Mouse (Mus musculus) G1E (cell line): ENCODE measurements around the gene Cyb5b.

Source experiments
- CTCF ChIP-seq: IDR thresholded peaks from 2 replicates; pipeline ENCODE4 v1.5.1; 2012; ENCODE audit warnings: low read depth, low read length, inconsistent platforms, mixed read lengths
- GATA1 ChIP-seq: IDR thresholded peaks from 2 replicates; pipeline ENCODE4 v1.6.1; 2012; ENCODE audit warnings: borderline replicate concordance, low read length, inconsistent platforms, mixed read lengths
- POLR2AphosphoS5 ChIP-seq: IDR thresholded peaks from 2 replicates; pipeline ENCODE4 v1.6.1; 2012; ENCODE audit warnings: low read depth, low read length, inconsistent platforms; ENCODE audit not compliant: insufficient replicate concordance
- TAL1 ChIP-seq: conservative IDR thresholded peaks from 2 replicates; pipeline ENCODE4 v1.6.1; 2012; ENCODE audit warnings: low read depth, low read length, inconsistent platforms, mixed read lengths

GRCm38 (mm10) chr8:107227011-107227626 is 76.7 kb downstream of the Cyb5b start:
- TF ChIP-seq CTCF, result no peak
- no peak for TF ChIP-seq GATA1
- no peak for TF ChIP-seq POLR2AphosphoS5
- TF ChIP-seq TAL1, result no peak
